Mouse (Mus musculus): ENCODE data around the gene Nudc.
"Not testable (repeated sequence)": the region's sequence is repeated elsewhere in the genome, so short reads cannot be mapped to it uniquely, and the experiment has no call there.

Gene Nudc

DNA sequence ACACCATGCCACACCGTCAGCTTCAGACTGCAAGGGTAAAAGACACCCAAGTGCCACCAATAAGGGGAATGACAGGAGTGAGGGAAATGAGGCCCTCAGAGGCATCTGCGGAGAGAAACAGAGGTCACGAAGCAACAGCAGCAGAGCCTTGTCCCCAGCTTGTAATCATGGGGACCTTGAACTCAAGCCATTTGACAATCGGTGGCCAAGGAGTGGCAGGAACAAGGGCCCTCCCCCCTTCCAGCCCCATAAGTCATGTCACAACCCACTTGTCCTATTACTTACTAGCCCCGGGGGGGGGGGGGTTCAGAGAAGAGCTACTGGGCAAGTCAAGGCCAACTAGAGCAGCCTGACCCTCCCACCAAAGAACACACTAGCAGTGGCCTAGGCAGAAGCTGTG lies 9.1 kb downstream of the Nudc start:
- no peak for DNase-seq (ENCODE audit: extremely low spot score, low read depth, low spot score)

DNA sequence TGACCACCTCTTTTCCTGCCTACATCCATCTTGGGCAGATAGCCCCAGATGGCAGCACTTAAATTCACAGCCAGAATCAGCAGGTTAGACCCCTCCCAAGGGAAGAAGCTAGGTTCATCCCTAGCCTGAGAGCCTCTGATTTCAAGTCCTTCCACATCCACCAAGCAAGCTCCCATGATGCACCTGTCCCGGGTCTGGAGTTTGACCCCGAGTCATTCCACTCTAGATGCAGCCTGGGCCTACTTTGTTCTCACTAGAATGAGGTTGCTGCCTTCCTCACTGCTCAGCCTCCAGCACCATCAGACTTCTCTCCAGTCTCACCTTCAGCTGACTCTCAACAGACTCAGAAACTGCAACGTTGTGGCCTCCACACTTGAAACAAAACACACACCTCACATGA lies 9.7 kb downstream of the Nudc start:
- no peak for DNase-seq (ENCODE audit: extremely low spot score, low read depth, low spot score)

GRCm38 (mm10) chr4:133532777-133533176 lies 13.0 kb downstream of the Nudc start:
- no peak for DNase-seq (ENCODE audit: extremely low spot score, low read depth, low spot score)

DNA sequence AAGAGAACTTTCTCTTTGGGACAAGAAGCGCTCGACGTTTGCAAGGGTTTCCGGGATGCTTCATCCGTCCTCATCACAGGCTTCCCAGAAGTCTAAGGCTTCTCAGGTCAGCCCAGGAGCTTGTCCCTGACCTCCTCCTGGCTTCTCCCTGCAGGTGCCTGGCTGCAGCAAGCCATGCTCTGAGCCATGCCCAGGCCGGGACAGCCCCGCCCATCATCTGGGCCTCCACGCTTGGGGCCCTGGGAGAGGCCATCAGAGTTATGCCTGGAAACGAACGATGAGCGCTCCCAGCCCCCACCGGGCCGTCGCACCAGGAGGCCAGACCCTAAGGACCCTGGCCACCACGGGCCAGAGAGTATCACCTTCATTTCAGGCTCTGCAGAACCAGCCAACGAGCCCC lies 18.0 kb downstream of the Nudc start:
- DNase-seq (ENCODE audit: extremely low spot score, low read depth, low spot score) = no peak

DNA sequence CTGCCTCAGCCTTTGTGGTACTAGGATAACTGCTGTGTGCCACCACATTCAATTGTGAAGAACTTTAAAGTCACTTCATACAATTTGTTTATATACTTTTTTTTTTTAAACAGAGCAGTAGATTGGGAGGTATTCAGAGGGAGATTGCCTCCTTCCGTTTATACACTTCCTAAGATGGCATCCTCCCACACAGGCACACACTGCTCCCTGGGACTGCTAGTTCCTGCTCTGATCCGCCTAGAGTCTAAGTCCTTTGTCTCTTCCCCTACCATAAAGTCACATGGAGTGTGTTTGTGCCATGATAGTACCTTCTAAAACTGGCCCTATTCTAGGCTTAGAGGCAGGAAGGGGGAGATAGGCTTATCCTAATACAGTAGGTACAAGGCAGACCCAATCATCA lies 24.3 kb downstream of the Nudc start:
- DNase-seq (ENCODE audit: extremely low spot score, low read depth, low spot score) = no peak

- DNase-seq (ENCODE audit: extremely low spot score, low read depth, low spot score) = no peak
These were observed 26.5 kb downstream of the Nudc start for GRCm38 (mm10) chr4:133519369-133519665.

- DNase-seq (ENCODE audit: extremely low spot score, low read depth, low spot score) = no peak
These were observed 27.0 kb downstream of the Nudc start, which contains the start of gene Kdf1 for GRCm38 (mm10) chr4:133518601-133519368. Kdf1 (plus strand) TSS chr4:133518963.

- peak; percentile 35 for DNase-seq (ENCODE audit: extremely low spot score, low read depth, low spot score)
These were observed 32.8 kb downstream of the Nudc start for GRCm38 (mm10) chr4:133512972-133513371.

- DNase-seq (ENCODE audit: extremely low spot score, low read depth, low spot score) = not testable (repeated sequence)
These were observed 33.3 kb downstream of the Nudc start for GRCm38 (mm10) chr4:133512511-133512910.

DNA sequence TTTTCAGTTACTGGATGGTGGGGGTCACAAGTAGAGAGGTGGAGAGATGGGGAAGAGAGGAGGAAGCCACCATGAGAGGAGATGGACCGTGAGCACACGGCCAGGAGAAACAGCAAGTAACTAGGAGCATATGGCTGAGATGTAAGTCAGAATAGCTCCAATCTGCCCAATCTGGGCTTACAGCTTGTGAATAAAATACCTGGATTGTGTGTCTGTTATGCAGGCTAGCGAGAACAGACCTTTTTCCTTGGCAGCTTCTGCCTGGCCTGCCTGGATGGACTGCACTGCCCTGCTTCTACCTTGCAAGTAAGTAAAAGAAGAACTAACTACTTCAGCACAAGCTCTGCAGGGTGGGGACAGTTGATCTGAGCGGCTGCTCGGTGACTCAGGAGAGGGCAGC lies 34.7 kb downstream of the Nudc start:
- DNase-seq (ENCODE audit: extremely low spot score, low read depth, low spot score) = no peak

- no peak for DNase-seq (ENCODE audit: extremely low spot score, low read depth, low spot score)
These were observed 36.8 kb downstream of the Nudc start for GRCm38 (mm10) chr4:133508990-133509389.

GRCm38 (mm10) chr4:133506573-133506972 lies 39.2 kb downstream of the Nudc start:
- DNase-seq (ENCODE audit: extremely low spot score, low read depth, low spot score) = no peak

DNA sequence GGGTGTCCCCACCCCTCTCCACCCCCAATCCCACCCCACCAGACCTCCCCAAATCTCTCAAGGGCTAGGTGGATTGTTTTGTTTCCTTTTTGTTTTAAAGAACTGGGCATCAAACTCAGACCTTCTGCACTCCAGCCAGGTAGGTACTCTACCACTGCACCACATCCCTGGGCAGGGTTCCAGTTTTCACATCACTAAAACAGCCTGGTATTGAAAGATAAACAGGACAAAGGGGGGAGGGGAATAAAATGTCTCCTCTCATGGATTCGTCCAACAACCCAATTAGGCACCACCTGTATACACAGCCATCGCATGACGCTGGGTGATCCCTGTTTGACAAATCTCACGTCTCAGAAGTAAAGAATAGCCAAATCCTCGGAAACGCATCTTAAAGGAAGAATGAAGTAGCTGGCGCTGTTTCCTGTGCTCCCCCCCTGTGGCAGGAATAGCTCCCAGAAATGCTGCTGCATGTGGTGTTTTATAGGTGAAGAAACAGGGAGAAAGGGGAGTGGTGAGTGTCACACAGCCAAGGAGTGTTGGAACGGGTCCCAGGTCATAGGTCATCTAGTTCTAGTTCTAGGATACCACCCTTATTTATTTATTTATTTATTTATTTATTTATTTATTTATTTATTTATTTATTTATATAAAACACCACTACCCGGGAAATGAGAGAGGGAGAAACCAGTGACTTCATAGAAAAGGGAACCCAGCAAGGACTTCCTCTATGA lies 40.9 kb downstream of the Nudc start:
- no peak for DNase-seq (ENCODE audit: extremely low spot score, low read depth, low spot score)

DNA sequence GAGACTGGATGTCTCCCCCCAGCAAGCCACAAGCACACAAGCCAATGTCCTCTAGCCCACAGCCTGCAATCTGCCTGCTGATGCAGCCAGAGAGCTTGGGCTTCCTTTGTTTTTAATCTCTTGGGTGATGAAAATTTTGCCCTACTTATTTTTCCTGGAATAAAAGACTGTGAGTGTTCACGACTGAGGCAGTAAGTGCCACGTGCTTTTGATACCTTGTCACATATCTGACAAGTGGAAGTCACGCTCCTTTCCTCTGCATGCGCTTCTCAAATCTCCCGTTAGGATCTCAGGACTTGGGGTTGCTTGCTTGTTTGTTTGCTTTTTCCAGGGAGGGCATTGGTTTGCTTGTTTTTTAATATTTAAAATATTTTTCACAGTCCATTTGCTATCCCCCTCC lies 41.5 kb downstream of the Nudc start:
- no peak for DNase-seq (ENCODE audit: extremely low spot score, low read depth, low spot score)

DNA sequence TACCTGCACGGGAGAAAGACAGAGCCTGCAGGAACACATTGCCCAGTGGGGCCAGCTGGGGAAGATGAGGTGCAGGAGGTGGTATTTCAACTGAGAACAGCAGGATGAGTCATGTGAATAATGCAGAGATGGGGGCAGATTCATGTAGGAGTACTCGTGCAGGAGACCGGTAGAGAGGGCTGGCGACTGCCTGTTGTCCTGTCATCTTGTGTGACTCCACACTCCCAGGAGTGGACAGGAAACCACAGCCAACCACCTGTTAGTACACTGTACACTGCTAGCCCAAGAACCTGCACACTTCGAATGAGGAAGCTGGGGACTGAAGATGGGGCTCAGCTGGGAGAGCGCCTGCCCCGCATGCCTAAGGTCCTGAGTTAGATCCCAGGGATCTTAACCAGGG lies 44.3 kb downstream of the Nudc start:
- no peak for DNase-seq (ENCODE audit: extremely low spot score, low read depth, low spot score)

GRCm38 (mm10) chr4:133498160-133498724 lies 47.6 kb downstream of the Nudc start, which contains the start of gene Trnp1:
Trnp1 (minus strand) TSS chr4:133498550.
- peak; percentile 28 for DNase-seq (ENCODE audit: extremely low spot score, low read depth, low spot score)

- no peak for DNase-seq (ENCODE audit: extremely low spot score, low read depth, low spot score)
These were observed 48.2 kb downstream of the Nudc start for GRCm38 (mm10) chr4:133497461-133498159.

- DNase-seq (ENCODE audit: extremely low spot score, low read depth, low spot score) = no peak
These were observed 48.9 kb downstream of the Nudc start for GRCm38 (mm10) chr4:133496738-133497445.

GRCm38 (mm10) chr4:133495711-133496110 lies 50.1 kb downstream of the Nudc start:
- DNase-seq (ENCODE audit: extremely low spot score, low read depth, low spot score) = no peak

DNA sequence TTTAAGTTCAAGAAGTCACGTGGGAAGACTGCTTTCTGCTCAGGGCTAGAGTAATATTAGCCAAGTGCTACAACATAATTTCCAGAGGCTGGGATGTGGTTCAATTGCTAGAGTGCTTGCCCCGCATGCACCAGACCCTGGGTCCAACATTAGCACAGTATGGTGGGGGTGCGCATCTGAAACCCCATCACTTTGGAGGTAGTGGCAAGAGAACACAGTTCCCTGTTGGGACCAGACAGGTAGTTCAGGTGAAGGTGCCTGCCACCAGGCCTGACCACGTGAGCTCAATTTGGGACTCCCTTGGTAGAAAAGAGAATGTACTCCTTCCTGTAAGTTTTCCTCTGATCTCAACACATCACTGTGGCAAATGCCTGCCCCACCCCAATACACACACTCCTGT lies 50.9 kb downstream of the Nudc start:
- no peak for DNase-seq (ENCODE audit: extremely low spot score, low read depth, low spot score)

DNA sequence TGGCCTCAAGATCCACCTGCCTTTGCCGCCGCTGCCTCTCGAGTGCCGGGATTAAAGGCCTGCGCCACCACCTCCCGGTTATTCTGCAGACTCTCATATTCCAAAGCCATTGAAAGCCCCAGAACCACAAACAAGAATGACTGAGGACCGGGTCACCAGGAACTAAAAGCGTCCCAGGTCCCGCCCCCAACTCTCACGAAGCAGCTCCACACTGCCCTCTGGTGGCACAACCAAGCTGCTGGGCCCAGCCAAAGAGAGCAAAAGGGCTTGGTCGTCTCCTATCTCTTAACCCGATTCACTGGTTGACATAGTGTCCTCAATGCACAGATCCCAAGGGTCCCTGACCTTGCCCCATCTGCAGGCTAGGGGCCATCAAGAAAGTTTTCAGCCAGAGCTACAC lies 51.4 kb downstream of the Nudc start:
- peak; percentile 53 for DNase-seq (ENCODE audit: extremely low spot score, low read depth, low spot score)

All from hindlimb bud, embryonic 11.5 days (tissue).